In genomic region chr4:86406501-86407199, GRCm38 (mm10) we compare ENCODE assay signal across 11 mouse cellular contexts.
DNase-seq lines count a peak whose midpoint lies in the region; ATAC-seq and TF ChIP-seq lines count a peak whose summit lies in the region.
"Had no signal": no experiment of that assay in that cellular context is flagged by ENCODE, and none has a peak within 500 bp of the region (broad histone marks: within the 10 kb centered on the region; RNA-seq: fewer than 3 reads in every experiment).

No protein-coding gene starts in this region.

- H3K9ac ChIP-seq in embryonic facial prominence, embryonic 11.5 days (replicated peaks; ENCODE audit: low read length), result no peak overlapping the region
- no peak overlapping the region for H3K9ac ChIP-seq in limb, embryonic 12.5 days (replicated peaks)
- no peak overlapping the region for H3K9ac ChIP-seq in midbrain, embryonic 11.5 days (ENCODE audit: low read length)

- intact Hi-C loops in left cerebral cortex, postnatal 14 days (cut with DNase I), result no loop called here

- H3K36me3 ChIP-seq in kidney, adult 2 months (ENCODE audit: control insufficient read depth, insufficient read depth, low read length), result no peaks in the 10 kb centered on the region
- no peaks in the 10 kb centered on the region for H3K36me3 ChIP-seq in embryonic facial prominence, embryonic 11.5 days (replicated peaks; ENCODE audit: control insufficient read depth, insufficient read depth, low read depth, low read length)
- H3K36me3 ChIP-seq in limb, embryonic 12.5 days, result 0 out of 2 replicates have a peak, but pooled peaks cover 4% of the 10 kb centered on the region
- H3K36me3 ChIP-seq in midbrain, embryonic 11.5 days (ENCODE audit: control insufficient read depth, insufficient read depth, low read length), result no peaks in the 10 kb centered on the region

- DNase-seq in kidney, adult 2 months, result peak; percentile 22
- DNase-seq in kidney, adult 18-20 months, result no peak
- DNase-seq in embryo, embryonic 10 days (ENCODE audit: low spot score), result peak; percentile 40
- DNase-seq in embryonic facial prominence, embryonic 11.5 days (ENCODE audit: low spot score), result peak; percentile 77
- DNase-seq in midbrain, embryonic 11.5 days (ENCODE audit: low spot score, missing footprints), result no peak
- DNase-seq in left cerebral cortex, postnatal 14 days (ENCODE audit: low spot score in 2 of 2), result no peak
- DNase-seq: cerebellum, adult 8-10 months; lung, postnatal 4 days; thymus, postnatal 14 days had no signal

- H3K27me3 ChIP-seq in kidney, adult 2 months (replicated peaks; ENCODE audit: control insufficient read depth, insufficient read depth, low read length), result no peaks in the 10 kb centered on the region
- H3K27me3 ChIP-seq in embryonic facial prominence, embryonic 11.5 days (ENCODE audit: control insufficient read depth, insufficient read depth, low read length), result no peaks in the 10 kb centered on the region
- no peaks in the 10 kb centered on the region for H3K27me3 ChIP-seq in limb, embryonic 12.5 days
- no peaks in the 10 kb centered on the region for H3K27me3 ChIP-seq in midbrain, embryonic 11.5 days (ENCODE audit: control insufficient read depth, insufficient read depth, low read length)

- no peaks in the 10 kb centered on the region for H3K4me1 ChIP-seq in kidney, adult 2 months (ENCODE audit: control insufficient read depth, insufficient read depth, low read length)
- H3K4me1 ChIP-seq in embryonic facial prominence, embryonic 11.5 days (ENCODE audit: control insufficient read depth, insufficient read depth, low read length), result no peaks in the 10 kb centered on the region; the same call in 1 of the 2 replicates
- H3K4me1 ChIP-seq in limb, embryonic 12.5 days (replicated peaks), result peaks cover 28% of the 10 kb centered on the region
- H3K4me1 ChIP-seq in midbrain, embryonic 11.5 days (ENCODE audit: control insufficient read depth, insufficient read depth, low read length), result no peaks in the 10 kb centered on the region

- no peak overlapping the region for H3K4me3 ChIP-seq in kidney, adult 2 months (ENCODE audit: insufficient read depth, low read depth, low read length)
- no peak overlapping the region for H3K4me3 ChIP-seq in embryonic facial prominence, embryonic 11.5 days (ENCODE audit: low read depth, low read length)
- no peak overlapping the region for H3K4me3 ChIP-seq in limb, embryonic 12.5 days (replicated peaks)
- no peak overlapping the region for H3K4me3 ChIP-seq in midbrain, embryonic 11.5 days (ENCODE audit: low read depth, low read length)
- H3K4me3 ChIP-seq: erythroblast, embryonic 14.5 days had no signal

- WGBS in kidney, adult 2 months, result 41% methylated on average over 7 of the region's 7 CpGs
- WGBS in embryonic facial prominence, embryonic 11.5 days, result 48% methylated on average over 7 of the region's 7 CpGs
- WGBS in limb, embryonic 12.5 days, result 44% methylated on average over 7 of the region's 7 CpGs
- 75% methylated on average over 7 of the region's 7 CpGs for WGBS in midbrain, embryonic 11.5 days

- TF ChIP-seq CTCF in kidney, adult 2 months (conservative IDR thresholded peaks at IDR 0.05; ENCODE audit: insufficient read depth, insufficient read length, low read depth, low read length), result no peak

- no peak for TF ChIP-seq POLR2A in kidney, adult 2 months (IDR thresholded peaks at IDR 0.05; ENCODE audit: low read depth, low read length)

- ATAC-seq in embryonic facial prominence, embryonic 11.5 days (replicated peaks; ENCODE audit: insufficient number of reproducible peaks, low FRiP score, low TSS enrichment, low read depth), result 0 out of 2 replicates have a peak, but pooled peaks have one; percentile 34
- ATAC-seq in limb, embryonic 12.5 days (ENCODE audit: insufficient number of reproducible peaks, insufficient read depth, low FRiP score, low TSS enrichment, low read depth), result peak; percentile 35; the same call in 1 of the 2 replicates
- ATAC-seq in midbrain, embryonic 11.5 days (ENCODE audit: low FRiP score), result no peak

- no peak overlapping the region for H3K4me2 ChIP-seq in embryonic facial prominence, embryonic 11.5 days (ENCODE audit: low read depth, low read length)
- no peak overlapping the region for H3K4me2 ChIP-seq in limb, embryonic 12.5 days
- no peak overlapping the region for H3K4me2 ChIP-seq in midbrain, embryonic 11.5 days

- H3K27ac ChIP-seq in kidney, adult 2 months (ENCODE audit: insufficient read depth, low read depth, low read length), result no peak overlapping the region
- H3K27ac ChIP-seq in embryonic facial prominence, embryonic 11.5 days (replicated peaks; ENCODE audit: low read depth, low read length), result no peak overlapping the region
- H3K27ac ChIP-seq in limb, embryonic 12.5 days, result peak overlapping the region; percentile 76
- H3K27ac ChIP-seq in midbrain, embryonic 11.5 days (ENCODE audit: low read depth, low read length), result no peak overlapping the region

- no peaks in the 10 kb centered on the region for H3K9me3 ChIP-seq in embryonic facial prominence, embryonic 11.5 days (replicated peaks; ENCODE audit: control insufficient read depth, low read length)
- no peaks in the 10 kb centered on the region for H3K9me3 ChIP-seq in limb, embryonic 12.5 days
- no peaks in the 10 kb centered on the region for H3K9me3 ChIP-seq in midbrain, embryonic 11.5 days (ENCODE audit: control insufficient read depth, low read length)

Comparison
In these comparisons a context has a peak if more than half of its experiments do, and no peak if none do; other contexts are left out.
1. DNase-seq: peak in kidney, adult 2 months (single experiment), embryo, embryonic 10 days (single experiment) and embryonic facial prominence, embryonic 11.5 days (single experiment); none in kidney, adult 18-20 months (single experiment), midbrain, embryonic 11.5 days (single experiment) and left cerebral cortex, postnatal 14 days (0 of 2).